Mouse (Mus musculus) megakaryocyte-erythroid progenitor cell, adult 5-6 weeks (primary cell): Measurements from ENCODE around the gene Hebp2. TPM values are rescaled to one million over a fixed set of nuclear protein-coding genes. Genes with fewer than 3 reads are reported as not detected.
"Not testable (repeated sequence)": the region's sequence is repeated elsewhere in the genome, so short reads cannot be mapped to it uniquely, and the experiment has no call there.

ENCODE experiments used
- ATAC-seq: replicated peaks from 2 replicates; pipeline ENCODE4 v1.8.0; 2016; ENCODE audit warnings: mild to moderate bottlenecking, inconsistent platforms; ENCODE audit not compliant: severe bottlenecking, poor library complexity, low FRiP score, low TSS enrichment
- total RNA-seq, 2 experiments: library from RNA; stranded (forward) in 1 of 2; stranded (reverse) in 1 of 2; fragments of 200-1000, 215-1000 nt in 1 of 2; fragments of >200 nt in 1 of 2; fragmentation: Nextera tagmentation in 1 of 2; gene quantifications; 2 replicates each; pipeline ENCODE4 v1.2.3; 2014 to 2017

Hebp2 gene
- total RNA-seq (2014; fragmentation: Nextera tagmentation) (not detected in 2 replicates), total RNA-seq (2017) (not detected in 2 replicates)

- ATAC-seq, result peak; percentile 94
These were observed at the start of gene Hebp2 for GRCm38 (mm10) chr10:18545813-18546235. Gene Hebp2 (minus strand): TSS chr10:18546076.

GRCm38 (mm10) chr10:18589455-18589854 lies 43.6 kb upstream of the Hebp2 start:
- no peak for ATAC-seq

- no peak for ATAC-seq
These were observed 38.3 kb upstream of the Hebp2 start for GRCm38 (mm10) chr10:18584188-18584587.

- peak; percentile 59; the same call in 1 of the 2 replicates for ATAC-seq
These were observed 26.7 kb upstream of the Hebp2 start for GRCm38 (mm10) chr10:18572581-18572980.

- ATAC-seq, result 0 out of 2 replicates have a peak, but pooled peaks have one; percentile 77
These were observed 17.1 kb upstream of the Hebp2 start for GRCm38 (mm10) chr10:18562940-18563339.

- ATAC-seq, result no peak
These were observed 15.6 kb upstream of the Hebp2 start for GRCm38 (mm10) chr10:18561445-18561844.

GRCm38 (mm10) chr10:18559076-18559475 lies 13.2 kb upstream of the Hebp2 start:
- ATAC-seq, result not testable (repeated sequence)

GRCm38 (mm10) chr10:18549321-18550216 lies 3.7 kb upstream of the Hebp2 start:
- ATAC-seq, result no peak

GRCm38 (mm10) chr10:18547381-18547780 lies 1.5 kb upstream of the Hebp2 start:
- no peak for ATAC-seq

- no peak for ATAC-seq
These were observed 567 bp downstream of the Hebp2 start for GRCm38 (mm10) chr10:18545309-18545708.

- no peak for ATAC-seq
These were observed 9.0 kb downstream of the Hebp2 start for GRCm38 (mm10) chr10:18536889-18537288.

GRCm38 (mm10) chr10:18532293-18532692 lies 13.6 kb downstream of the Hebp2 start:
- no peak for ATAC-seq

GRCm38 (mm10) chr10:18530161-18530560 lies 15.7 kb downstream of the Hebp2 start:
- no peak for ATAC-seq

- no peak for ATAC-seq
These were observed 16.7 kb downstream of the Hebp2 start for GRCm38 (mm10) chr10:18529177-18529576.

- no peak for ATAC-seq
These were observed 17.4 kb downstream of the Hebp2 start for GRCm38 (mm10) chr10:18528475-18528874.

GRCm38 (mm10) chr10:18527766-18528165 lies 18.1 kb downstream of the Hebp2 start:
- ATAC-seq, result peak; percentile 64; the same call in 1 of the 2 replicates

- 0 out of 2 replicates have a peak, but pooled peaks have one; percentile 19 for ATAC-seq
These were observed 18.8 kb downstream of the Hebp2 start for GRCm38 (mm10) chr10:18526851-18527675.

- no peak for ATAC-seq
These were observed 19.6 kb downstream of the Hebp2 start for GRCm38 (mm10) chr10:18526184-18526850.

- no peak for ATAC-seq
These were observed 20.1 kb downstream of the Hebp2 start for GRCm38 (mm10) chr10:18525726-18526125.
